Mouse (Mus musculus) liver, embryonic 15.5 days (tissue): ENCODE data around the gene Rad51. TPM values are rescaled to one million over a fixed set of nuclear protein-coding genes. Genes with fewer than 3 reads are reported as not detected.

Experiments used
- ATAC-seq: fragments of 200-750 bp; cut with Nextera tagmentation; 2 replicates; pipeline ENCODE4 v1.8.0; 2017; ENCODE audit warnings: moderate number of reproducible peaks, mild to moderate bottlenecking, moderate library complexity; ENCODE audit not compliant: insufficient read depth
- H3K27ac ChIP-seq: fragments of 300-500 bp; sonication (generic); replicated peaks from 2 replicates; pipeline ENCODE4 v1.5.1; 2015; ENCODE audit warnings: mild to moderate bottlenecking, inconsistent platforms
- H3K27me3 ChIP-seq: fragments of 300-500 bp; sonication (generic); 2 replicates; pipeline ENCODE4 v1.6.1; 2015; ENCODE audit warnings: mild to moderate bottlenecking, inconsistent platforms
- H3K36me3 ChIP-seq: fragments of 300-500 bp; sonication (generic); replicated peaks from 2 replicates; pipeline ENCODE4 v1.6.1; 2015; ENCODE audit warnings: moderate library complexity, mild to moderate bottlenecking, inconsistent platforms
- H3K4me1 ChIP-seq: fragments of 300-500 bp; sonication (generic); replicated peaks from 2 replicates; pipeline ENCODE4 v1.6.1; 2015; ENCODE audit warnings: inconsistent platforms
- H3K4me2 ChIP-seq: fragments of 300-500 bp; sonication (generic); 2 replicates; pipeline ENCODE4 v1.6.1; 2015; ENCODE audit warnings: moderate library complexity, mild to moderate bottlenecking, inconsistent platforms
- H3K4me3 ChIP-seq: fragments of 300-500 bp; sonication (generic); replicated peaks from 2 replicates; pipeline ENCODE4 v1.5.1; 2015; ENCODE audit warnings: mild to moderate bottlenecking, inconsistent platforms
- H3K9ac ChIP-seq: fragments of 300-500 bp; sonication (generic); 2 replicates; pipeline ENCODE4 v1.6.1; 2015; ENCODE audit warnings: moderate library complexity, mild to moderate bottlenecking, inconsistent platforms
- H3K9me3 ChIP-seq: fragments of 300-500 bp; sonication (generic); replicated peaks from 2 replicates; pipeline ENCODE4 v1.6.1; 2016; ENCODE audit warnings: inconsistent platforms
- WGBS: fragments of 180-500 bp; shearing (Covaris S2); methylation state at CpG from one replicate; pipeline ENCODE4 v1.1.7; 2015; ENCODE audit warnings: mixed read lengths; ENCODE audit not compliant: insufficient replicate concordance; 5-methylcytosine and 5-hydroxymethylcytosine counted together
- polyA plus RNA-seq: library from polyadenylated mRNA; unstranded; fragments of >200 nt; fragmentation: Nextera tagmentation; extraction: Ambion mirVana; gene quantifications from 2 replicates; pipeline ENCODE4 v1.2.1, GENCODE M21; 2015

Gene Rad51
- polyA plus RNA-seq, 1 experiment from 2014 or later = 30.4 TPM

GRCm38 (mm10) chr2:119147160-119147678 lies 34.6 kb downstream of the Rad51 start:
- Histone ChIP-seq H3K9me3 (0 out of 2 replicates have a peak, but pooled peaks cover 3% of the 10 kb centered on the region), H3K9ac (no peak overlapping the region), H3K4me1 (peaks cover 7% of the 10 kb centered on the region), H3K4me3 (no peak overlapping the region), H3K4me2 (no peak overlapping the region), H3K27ac (no peak overlapping the region), H3K27me3 (no peaks in the 10 kb centered on the region), H3K36me3 (peaks cover 99% of the 10 kb centered on the region)
- WGBS = 89% methylated on average over 22 of the region's 22 CpGs
- ATAC-seq = no peak

- H3K27ac ChIP-seq = no peak overlapping the region
- WGBS = 88% methylated on average over 8 of the region's 8 CpGs
- no peak overlapping the region for H3K4me3 ChIP-seq
- no peaks in the 10 kb centered on the region for H3K27me3 ChIP-seq
- H3K4me2 ChIP-seq = no peak overlapping the region
- H3K9me3 ChIP-seq = 0 out of 2 replicates have a peak, but pooled peaks cover 3% of the 10 kb centered on the region
- H3K4me1 ChIP-seq = peaks cover 12% of the 10 kb centered on the region
- peaks cover 99% of the 10 kb centered on the region for H3K36me3 ChIP-seq
- no peak for ATAC-seq
- H3K9ac ChIP-seq = no peak overlapping the region
Measured at GRCm38 (mm10) chr2:119147775-119148174, 35.2 kb downstream of the Rad51 start.

GRCm38 (mm10) chr2:119152255-119152654 lies 39.7 kb downstream of the Rad51 start:
- Histone ChIP-seq H3K4me3 (no peak overlapping the region), H3K9ac (no peak overlapping the region), H3K9me3 (no peaks in the 10 kb centered on the region), H3K27ac (peak overlapping the region; percentile 20), H3K27me3 (no peaks in the 10 kb centered on the region), H3K4me2 (no peak overlapping the region), H3K36me3 (peaks cover 75% of the 10 kb centered on the region), H3K4me1 (peaks cover 45% of the 10 kb centered on the region)
- no peak for ATAC-seq
- WGBS = 49% methylated on average over 6 of the region's 6 CpGs

GRCm38 (mm10) chr2:119154683-119155082 lies 42.1 kb downstream of the Rad51 start:
- peak overlapping the region; percentile 54 for H3K9ac ChIP-seq
- peak overlapping the region; percentile 98 for H3K27ac ChIP-seq
- H3K4me1 ChIP-seq = peaks cover 52% of the 10 kb centered on the region
- 47% methylated on average over 2 of the region's 2 CpGs for WGBS
- peak overlapping the region; percentile 99 for H3K4me3 ChIP-seq
- peaks cover 51% of the 10 kb centered on the region for H3K36me3 ChIP-seq
- H3K4me2 ChIP-seq = peak overlapping the region; percentile 78
- H3K27me3 ChIP-seq = no peaks in the 10 kb centered on the region
- no peaks in the 10 kb centered on the region for H3K9me3 ChIP-seq
- ATAC-seq = peak; percentile 35

GRCm38 (mm10) chr2:119155388-119155787 lies 42.8 kb downstream of the Rad51 start:
- Histone ChIP-seq H3K27me3 (peaks cover 4% of the 10 kb centered on the region; the same call in 1 of the 2 replicates), H3K4me1 (peaks cover 52% of the 10 kb centered on the region), H3K9ac (peak overlapping the region; percentile 92), H3K9me3 (no peaks in the 10 kb centered on the region), H3K4me3 (peak overlapping the region; percentile 99), H3K27ac (peak overlapping the region; percentile 98), H3K36me3 (peaks cover 44% of the 10 kb centered on the region), H3K4me2 (peak overlapping the region; percentile 78)
- WGBS = 11% methylated on average over 9 of the region's 9 CpGs
- ATAC-seq = peak; percentile 84

GRCm38 (mm10) chr2:119156081-119156680 lies 43.6 kb downstream of the Rad51 start:
- peak; percentile 47 for ATAC-seq
- peaks cover 52% of the 10 kb centered on the region for H3K4me1 ChIP-seq
- H3K4me3 ChIP-seq = peak overlapping the region; percentile 99
- peak overlapping the region; percentile 78 for H3K4me2 ChIP-seq
- whole genome bisulfite sequencing = under 1% methylated on average over 34 of the region's 34 CpGs
- peaks cover 36% of the 10 kb centered on the region for H3K36me3 ChIP-seq
- peak overlapping the region; percentile 92 for H3K9ac ChIP-seq
- H3K27ac ChIP-seq = peak overlapping the region; percentile 98
- peaks cover 4% of the 10 kb centered on the region; the same call in 1 of the 2 replicates for H3K27me3 ChIP-seq
- no peaks in the 10 kb centered on the region for H3K9me3 ChIP-seq

- H3K27ac ChIP-seq = peak within 1 kb of the TSS; percentile 98
- no peaks in the 10 kb centered on the region for H3K9me3 ChIP-seq
- peaks cover 48% of the 10 kb centered on the region for H3K4me1 ChIP-seq
- H3K4me2 ChIP-seq = peak within 1 kb of the TSS; percentile 78
- H3K27me3 ChIP-seq = peaks cover 4% of the 10 kb centered on the region; the same call in 1 of the 2 replicates
- ATAC-seq = peak; percentile 71
- H3K4me3 ChIP-seq = peak within 1 kb of the TSS; percentile 99
- H3K9ac ChIP-seq = peak within 1 kb of the TSS; percentile 92
- H3K36me3 ChIP-seq = peaks cover 29% of the 10 kb centered on the region
- 1% methylated on average over 57 of the region's 57 CpGs for WGBS
Measured at GRCm38 (mm10) chr2:119156681-119157572, 44.3 kb downstream of the Rad51 start, which contains the start of gene Rmdn3. Rmdn3 (minus strand) TSS chr2:119157034.

- no peak overlapping the region for H3K9ac ChIP-seq
- peak overlapping the region; percentile 78 for H3K4me2 ChIP-seq
- no peak overlapping the region for H3K4me3 ChIP-seq
- no peaks in the 10 kb centered on the region for H3K9me3 ChIP-seq
- H3K27me3 ChIP-seq = peaks cover 4% of the 10 kb centered on the region; the same call in 1 of the 2 replicates
- H3K4me1 ChIP-seq = peaks cover 41% of the 10 kb centered on the region
- peak overlapping the region; percentile 98; the same call in 1 of the 2 replicates for H3K27ac ChIP-seq
- ATAC-seq = no peak
- peaks cover 20% of the 10 kb centered on the region for H3K36me3 ChIP-seq
Measured at GRCm38 (mm10) chr2:119157836-119158235, 45.2 kb downstream of the Rad51 start.

- Histone ChIP-seq H3K27ac (no peak overlapping the region), H3K4me1 (peaks cover 16% of the 10 kb centered on the region), H3K36me3 (no peaks in the 10 kb centered on the region), H3K4me2 (no peak overlapping the region), H3K27me3 (peaks cover 33% of the 10 kb centered on the region), H3K9me3 (no peaks in the 10 kb centered on the region), H3K9ac (no peak overlapping the region), H3K4me3 (no peak overlapping the region)
- no peak for ATAC-seq
- WGBS = 58% methylated on average over 2 of the region's 2 CpGs
Measured at GRCm38 (mm10) chr2:119161247-119161646, 48.7 kb downstream of the Rad51 start.

- peak overlapping the region; percentile 15; the same call in 1 of the 2 replicates for H3K4me2 ChIP-seq
- H3K9me3 ChIP-seq = no peaks in the 10 kb centered on the region
- H3K9ac ChIP-seq = no peak overlapping the region
- no peak overlapping the region for H3K4me3 ChIP-seq
- H3K27me3 ChIP-seq = peaks cover 52% of the 10 kb centered on the region
- 10% methylated on average over 3 of the region's 3 CpGs for WGBS
- H3K36me3 ChIP-seq = no peaks in the 10 kb centered on the region
- 0 out of 2 replicates have a peak, but pooled peaks have one; percentile 5 for ATAC-seq
- peaks cover 23% of the 10 kb centered on the region for H3K4me1 ChIP-seq
- H3K27ac ChIP-seq = no peak overlapping the region
Measured at GRCm38 (mm10) chr2:119163135-119163534, 50.5 kb downstream of the Rad51 start.

- 86% methylated on average over 4 of the region's 4 CpGs for WGBS
- Histone ChIP-seq H3K36me3 (no peaks in the 10 kb centered on the region), H3K4me2 (no peak overlapping the region), H3K27ac (no peak overlapping the region), H3K9me3 (no peaks in the 10 kb centered on the region), H3K4me1 (peaks cover 24% of the 10 kb centered on the region), H3K4me3 (no peak overlapping the region), H3K9ac (no peak overlapping the region), H3K27me3 (peaks cover 60% of the 10 kb centered on the region)
- ATAC-seq = no peak
Measured at GRCm38 (mm10) chr2:119163999-119164398, 51.4 kb downstream of the Rad51 start.
